Mouse (Mus musculus): ENCODE measurements at regions not wholly inside any gene's neighbourhood (a gene's known extent, or its start where the extent isn't known, plus 50 kb on each side); places are given as distances from the start of the nearest gene placed in this dataset.

DNA sequence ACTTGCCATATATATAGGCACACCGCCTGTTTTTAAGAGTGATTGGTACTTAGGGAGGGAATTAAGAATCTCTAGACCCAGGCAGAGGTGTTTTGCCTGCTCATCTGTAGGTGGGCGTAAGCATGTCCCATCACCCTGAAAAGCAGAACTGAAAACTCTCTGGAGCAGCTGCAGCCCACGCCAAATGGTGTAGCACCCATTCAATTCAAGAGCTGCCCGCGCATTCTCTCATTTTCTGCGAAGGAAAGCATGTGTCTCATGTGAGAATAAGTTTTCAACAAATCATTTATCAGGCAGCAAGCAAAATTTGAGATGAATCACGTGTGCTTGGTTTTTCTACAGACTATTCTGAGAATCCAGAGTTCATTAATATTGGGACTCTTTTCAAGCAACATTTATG lies 252.7 kb downstream of the Ptprc start:
- no peak for TF ChIP-seq CTCF (IDR thresholded peaks at IDR 0.05; ENCODE audit: low read depth)
- no peak for TF ChIP-seq EP300 (IDR thresholded peaks at IDR 0.05; ENCODE audit: low read depth)
